21 mouse cellular contexts compared by ENCODE assay signal in the genomic region with DNA sequence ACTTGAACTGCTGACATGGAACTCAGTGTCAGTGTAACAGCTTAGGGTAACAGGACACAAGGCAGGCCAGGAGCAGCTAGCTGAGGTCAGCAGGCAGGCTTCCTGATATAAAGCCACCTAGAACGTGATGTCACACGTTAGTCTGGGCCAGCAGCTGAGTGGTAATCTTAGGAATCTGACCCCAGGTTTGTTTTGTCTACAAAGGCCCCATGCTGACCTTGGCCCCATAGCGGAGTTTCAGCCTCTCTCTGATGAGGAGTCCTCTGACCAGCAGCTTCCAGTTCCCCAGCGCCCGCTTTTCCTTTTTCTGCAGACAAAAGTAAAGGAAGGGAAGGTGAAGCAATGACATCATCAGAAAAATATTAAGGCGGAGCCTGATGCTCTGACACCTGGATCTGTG.
"Had no signal": no experiment of that assay in that cellular context is flagged by ENCODE, and none has a peak within 500 bp of the region (broad histone marks: within the 10 kb centered on the region; RNA-seq: fewer than 3 reads in every experiment).

No protein-coding gene starts in this region.

- H3K9ac ChIP-seq: kidney, embryonic 15.5 days; limb, embryonic 13.5 days; liver, embryonic 14.5 days; liver, postnatal 0 days; lung, embryonic 15.5 days; midbrain, embryonic 13.5 days had no signal

- H3K9me3 ChIP-seq: kidney, embryonic 15.5 days; limb, embryonic 10.5 days; limb, embryonic 13.5 days; lung, embryonic 15.5 days; megakaryocyte, embryonic 14.5 days; midbrain, embryonic 10.5 days; midbrain, embryonic 13.5 days had no signal

- H3K27ac ChIP-seq: kidney, embryonic 15.5 days; limb, embryonic 10.5 days; limb, embryonic 13.5 days; liver, embryonic 14.5 days; lung, embryonic 15.5 days; midbrain, embryonic 10.5 days; midbrain, embryonic 13.5 days had no signal

- H3K4me2 ChIP-seq: kidney, embryonic 15.5 days; limb, embryonic 13.5 days; liver, embryonic 11.5 days; lung, embryonic 15.5 days; midbrain, embryonic 13.5 days had no signal

- DNase-seq: kidney, adult 11 months; kidney, adult 8-10 months; kidney, postnatal 10 days; kidney, postnatal 36 days; liver, postnatal 0 days; lung, postnatal 14 days; right cerebral cortex, adult 18-20 months; right cerebral cortex, postnatal 14 days; right cerebral cortex, postnatal 4 days; thymus, adult 2 months; thymus, postnatal 14 days; thymus, postnatal 4 days had no signal

- H3K27me3 ChIP-seq: kidney, embryonic 15.5 days; limb, embryonic 13.5 days; lung, embryonic 15.5 days; megakaryocyte, embryonic 14.5 days; midbrain, embryonic 13.5 days had no signal

- H3K4me3 ChIP-seq: kidney, embryonic 15.5 days; limb, embryonic 10.5 days; limb, embryonic 13.5 days; lung, embryonic 15.5 days; megakaryocyte, embryonic 14.5 days; midbrain, embryonic 10.5 days; midbrain, embryonic 13.5 days had no signal

- ATAC-seq: liver, postnatal 0 days; midbrain, embryonic 13.5 days had no signal

- H3K4me1 ChIP-seq: limb, embryonic 10.5 days; limb, embryonic 13.5 days; lung, embryonic 15.5 days; midbrain, embryonic 13.5 days had no signal
